Mouse (Mus musculus) lung, embryonic 16.5 days (tissue): ENCODE measurements around the gene Cfap45. TPM values are rescaled to one million over a fixed set of nuclear protein-coding genes. Genes with fewer than 3 reads are reported as not detected.

Experiments used
- ATAC-seq: fragments of 200-750 bp; cut with Nextera tagmentation; 2 replicates; pipeline ENCODE4 v1.8.0; 2017; ENCODE audit warnings: low read depth, mild to moderate bottlenecking, moderate library complexity
- H3K27ac ChIP-seq: fragments of 300-500 bp; sonication (generic); 2 replicates; pipeline ENCODE4 v1.5.1; 2014; ENCODE audit warnings: mild to moderate bottlenecking, control low read depth, low read length
- H3K27me3 ChIP-seq: fragments of 300-500 bp; sonication (generic); 2 replicates; pipeline ENCODE4 v1.6.1; 2014; ENCODE audit warnings: low read depth, low read length, mixed read lengths; ENCODE audit not compliant: control insufficient read depth, insufficient read depth
- H3K36me3 ChIP-seq: fragments of 300-500 bp; sonication (generic); 2 replicates; pipeline ENCODE4 v1.6.1; 2014; ENCODE audit warnings: low read length; ENCODE audit not compliant: control insufficient read depth, insufficient read depth
- H3K4me1 ChIP-seq: fragments of 300-500 bp; sonication (generic); replicated peaks from 2 replicates; pipeline ENCODE4 v1.6.1; 2014; ENCODE audit warnings: low read length, mixed read lengths; ENCODE audit not compliant: control insufficient read depth, insufficient read depth
- H3K4me2 ChIP-seq: fragments of 300-500 bp; sonication (generic); 2 replicates; pipeline ENCODE4 v1.6.1; 2014; ENCODE audit warnings: low read depth, low read length, control low read depth
- H3K4me3 ChIP-seq: fragments of 300-500 bp; sonication (generic); 2 replicates; pipeline ENCODE4 v1.5.1; 2014; ENCODE audit warnings: mild to moderate bottlenecking, low read length, control low read depth
- H3K9ac ChIP-seq: fragments of 300-500 bp; sonication (generic); 2 replicates; pipeline ENCODE4 v1.6.1; 2014; ENCODE audit warnings: low read length, control low read depth
- H3K9me3 ChIP-seq: fragments of 300-500 bp; sonication (generic); 2 replicates; pipeline ENCODE4 v1.6.1; 2016; ENCODE audit warnings: low read length; ENCODE audit not compliant: control insufficient read depth
- WGBS: fragments of 180-500 bp; shearing (Covaris S2); extraction: QIAGEN DNeasy Blood & Tissue Kit; methylation state at CpG from one replicate; pipeline ENCODE4 v1.1.7; 2014; 5-methylcytosine and 5-hydroxymethylcytosine counted together
- polyA plus RNA-seq: library from polyadenylated mRNA; unstranded; fragments of >200 nt; fragmentation: Nextera tagmentation; extraction: Ambion mirVana; gene quantifications from 2 replicates; pipeline ENCODE4 v1.2.1, GENCODE M21; 2015

Cfap45 gene
- polyA plus RNA-seq, 1 experiment from 2014 or later = 15.4 TPM

DNA sequence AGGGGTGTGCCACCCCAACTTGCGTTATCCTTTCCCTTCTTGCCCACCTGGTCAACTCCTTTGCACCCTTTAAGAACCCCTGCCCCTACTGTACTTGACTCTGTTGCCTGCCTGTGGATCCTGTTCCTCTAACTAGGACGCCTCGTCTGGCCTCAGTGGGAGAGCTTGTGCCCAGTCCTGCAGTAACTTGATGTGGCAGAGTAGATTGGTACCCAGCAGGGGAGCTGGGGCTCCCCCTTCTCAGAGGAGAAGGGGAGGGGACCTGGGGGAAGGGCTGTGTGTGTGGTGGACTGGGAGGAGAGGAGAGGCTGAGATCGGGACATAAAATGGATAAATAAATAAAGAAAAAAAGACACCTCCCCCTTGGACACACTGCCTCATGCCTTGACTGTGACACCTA, 64.4 kb downstream of the Cfap45 start:
- H3K27ac ChIP-seq = no peak overlapping the region
- no peak overlapping the region for H3K4me2 ChIP-seq
- no peak overlapping the region for H3K4me3 ChIP-seq
- 36% methylated on average over 4 of the region's 4 CpGs for WGBS
- no peak for ATAC-seq
- no peaks in the 10 kb centered on the region for H3K9me3 ChIP-seq
- no peaks in the 10 kb centered on the region for H3K36me3 ChIP-seq
- no peaks in the 10 kb centered on the region; the same call in 1 of the 2 replicates for H3K27me3 ChIP-seq
- H3K9ac ChIP-seq = no peak overlapping the region
- H3K4me1 ChIP-seq = no peaks in the 10 kb centered on the region

DNA sequence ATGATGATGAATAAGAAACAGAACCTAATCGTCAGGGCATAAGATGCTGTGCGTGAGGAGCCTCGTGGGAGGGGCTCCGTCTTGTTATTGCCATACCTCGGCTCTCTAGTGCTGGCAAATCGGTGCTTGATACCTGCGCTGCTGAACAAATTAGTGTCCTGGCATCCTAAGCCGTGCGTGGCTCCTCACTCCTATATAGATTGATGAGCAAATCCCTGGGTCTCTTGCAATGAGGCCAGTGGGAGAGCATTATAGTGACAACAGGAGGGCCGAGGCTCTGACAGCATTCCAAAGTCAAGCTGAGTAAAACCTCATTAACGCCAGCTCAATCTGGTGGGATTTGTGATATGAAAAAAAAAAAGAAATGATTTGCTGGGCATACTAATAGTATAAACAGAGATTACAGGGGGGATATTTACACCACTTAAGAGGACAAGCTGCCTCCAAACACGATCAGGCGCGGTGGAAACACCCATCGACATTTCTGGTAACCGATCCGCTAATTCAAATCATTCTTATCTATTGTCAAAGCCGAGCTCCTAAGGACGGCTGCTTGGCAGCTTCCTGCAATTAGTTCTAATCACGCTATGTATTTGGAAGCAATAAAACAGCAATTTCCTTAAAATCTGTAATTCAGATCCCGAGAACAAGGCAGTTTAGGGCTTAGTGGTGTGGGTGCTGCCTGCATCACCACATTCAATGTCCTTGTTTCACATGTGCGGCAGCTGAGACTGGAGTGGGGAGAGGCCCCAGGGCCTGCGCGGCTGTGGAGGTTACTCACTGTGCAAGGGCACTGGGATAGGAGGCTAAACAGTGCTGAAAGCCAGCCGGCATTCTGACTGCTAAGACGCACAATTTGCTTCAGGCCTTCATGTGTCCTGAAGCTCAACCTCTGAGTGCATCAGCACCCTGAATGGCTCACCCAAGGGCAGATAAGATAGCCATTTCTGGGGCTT, 65.3 kb downstream of the Cfap45 start:
- Histone ChIP-seq H3K27me3 (no peaks in the 10 kb centered on the region; the same call in 1 of the 2 replicates), H3K27ac (no peak overlapping the region), H3K36me3 (no peaks in the 10 kb centered on the region), H3K9me3 (no peaks in the 10 kb centered on the region), H3K4me1 (no peaks in the 10 kb centered on the region), H3K4me3 (no peak overlapping the region), H3K9ac (no peak overlapping the region), H3K4me2 (no peak overlapping the region)
- ATAC-seq = no peak
- 27% methylated on average over 26 of the region's 26 CpGs for WGBS

DNA sequence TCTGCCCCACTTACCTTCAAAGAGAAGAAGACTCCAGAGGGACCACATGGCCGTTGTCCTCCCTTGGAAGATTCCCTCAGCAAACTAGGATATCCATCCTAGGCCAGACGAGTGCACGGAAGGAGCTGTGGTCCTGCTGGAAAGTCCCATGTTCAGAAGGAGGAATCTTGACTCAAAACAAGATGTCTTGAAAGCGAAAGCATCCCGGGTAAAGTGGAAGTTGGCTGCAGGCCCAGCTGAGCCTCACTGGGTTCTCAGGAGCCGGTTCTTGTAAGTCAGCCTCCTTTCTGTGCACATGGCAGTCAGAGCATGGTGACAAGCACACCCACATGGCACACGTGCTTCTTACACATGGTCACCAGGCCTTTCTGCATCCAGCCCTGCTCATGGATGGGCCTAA, 69.8 kb downstream of the Cfap45 start, which contains the start of gene Slamf8:
Gene Slamf8 (minus strand): TSS at position 184 of the 400 bp plus-strand sequence.
- Histone ChIP-seq H3K4me3 (no peak within 1 kb of the TSS), H3K9ac (no peak within 1 kb of the TSS), H3K27me3 (no peaks in the 10 kb centered on the region), H3K36me3 (no peaks in the 10 kb centered on the region), H3K27ac (no peak within 1 kb of the TSS), H3K9me3 (no peaks in the 10 kb centered on the region), H3K4me1 (no peaks in the 10 kb centered on the region), H3K4me2 (no peak within 1 kb of the TSS)
- no peak for ATAC-seq
- WGBS = 58% methylated on average over 7 of the region's 7 CpGs

DNA sequence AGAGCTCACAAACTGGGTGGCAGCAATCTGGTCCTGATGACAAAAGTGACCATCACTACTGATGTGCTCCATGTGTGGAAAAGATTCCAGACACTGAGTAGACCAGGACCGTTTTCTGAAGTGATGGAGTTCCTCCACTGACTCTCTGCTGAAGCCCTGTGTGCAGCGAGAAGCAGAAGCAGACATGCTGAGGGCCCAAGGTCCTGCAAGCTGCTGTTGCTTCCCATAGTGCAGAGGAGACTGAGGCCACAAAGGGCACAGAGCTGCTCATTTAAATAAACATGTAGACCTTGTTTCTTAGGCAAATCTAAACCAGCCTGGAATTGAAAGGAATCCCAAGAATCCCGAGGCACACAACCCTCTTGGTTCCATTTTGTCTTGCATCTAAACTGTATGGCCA, 72.7 kb downstream of the Cfap45 start:
- WGBS = 57% methylated on average over 3 of the region's 3 CpGs
- no peak overlapping the region for H3K4me2 ChIP-seq

DNA sequence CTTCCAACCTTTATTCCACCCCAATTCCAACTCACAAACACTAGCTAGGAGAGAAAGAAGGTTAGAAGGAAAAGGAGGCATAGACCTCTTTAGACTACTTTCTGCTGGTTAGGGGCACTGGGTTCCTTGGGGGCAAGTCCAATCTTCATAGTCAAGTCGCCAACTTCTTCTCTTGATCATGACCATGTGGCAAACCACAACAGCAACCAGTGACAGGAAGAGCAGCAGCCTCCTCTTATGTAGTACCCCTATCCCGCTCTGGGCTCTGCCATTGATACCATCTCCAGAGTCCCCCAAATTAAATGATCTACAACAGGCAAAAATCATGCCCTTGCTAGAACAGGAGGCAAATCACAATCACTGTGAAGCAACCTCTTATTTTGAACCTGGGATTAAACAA, 73.4 kb downstream of the Cfap45 start:
- WGBS = 80% methylated on average over 2 of the region's 2 CpGs
- H3K27ac ChIP-seq = no peak overlapping the region
- no peak for ATAC-seq
- no peak overlapping the region for H3K4me3 ChIP-seq
- no peaks in the 10 kb centered on the region for H3K36me3 ChIP-seq
- no peak overlapping the region for H3K4me2 ChIP-seq
- no peaks in the 10 kb centered on the region for H3K27me3 ChIP-seq
- H3K9ac ChIP-seq = no peak overlapping the region
- no peaks in the 10 kb centered on the region for H3K9me3 ChIP-seq
- no peaks in the 10 kb centered on the region for H3K4me1 ChIP-seq

More for the DNA sequence above, 72.7 kb downstream of the Cfap45 start:
- H3K4me3 ChIP-seq = no peak overlapping the region
- no peaks in the 10 kb centered on the region for H3K4me1 ChIP-seq
- no peaks in the 10 kb centered on the region for H3K9me3 ChIP-seq
- ATAC-seq = no peak
- no peak overlapping the region for H3K9ac ChIP-seq
- no peak overlapping the region for H3K27ac ChIP-seq
- no peaks in the 10 kb centered on the region for H3K27me3 ChIP-seq
- H3K36me3 ChIP-seq = no peaks in the 10 kb centered on the region

DNA sequence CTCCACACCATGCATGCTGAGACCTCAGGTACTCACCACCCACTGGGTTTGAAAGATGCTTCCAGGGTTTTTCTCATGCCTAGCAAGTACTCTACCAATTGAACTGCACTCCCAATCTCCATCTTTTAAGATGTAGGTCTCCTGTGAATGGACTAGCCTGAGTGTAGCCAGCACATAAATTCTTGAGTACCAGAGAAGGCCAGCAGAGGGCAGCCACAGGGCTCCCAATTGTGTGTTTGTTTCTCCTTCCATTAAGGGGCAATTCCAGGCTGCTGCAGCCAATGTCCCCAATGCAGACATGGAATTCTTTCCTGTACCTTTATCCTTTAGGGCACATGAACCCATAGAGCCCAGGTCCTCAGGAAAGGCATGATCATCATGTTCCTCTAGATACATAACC, 73.9 kb downstream of the Cfap45 start:
- Histone ChIP-seq H3K36me3 (no peaks in the 10 kb centered on the region), H3K27ac (no peak overlapping the region), H3K9ac (no peak overlapping the region), H3K4me2 (no peak overlapping the region), H3K4me1 (no peaks in the 10 kb centered on the region), H3K9me3 (no peaks in the 10 kb centered on the region), H3K4me3 (no peak overlapping the region), H3K27me3 (no peaks in the 10 kb centered on the region)
- ATAC-seq = no peak

Other genes starting within 250 kb of the Cfap45 start
- 6.2 and 6.7 TPM in 2 replicates for gene Atp1a2, start 222.7 kb upstream of the Cfap45 start, polyA plus RNA-seq
- gene Kcnj9, start 191.5 kb upstream of the Cfap45 start, polyA plus RNA-seq = not detected in 2 replicates
- 0.15 and 0.20 TPM in 2 replicates for gene Kcnj10, start 179.6 kb upstream of the Cfap45 start, polyA plus RNA-seq
- 5.0 and 6.2 TPM in 2 replicates for gene Pigm, start 144.3 kb upstream of the Cfap45 start, polyA plus RNA-seq
- gene Slamf9, start 45.4 kb upstream of the Cfap45 start, polyA plus RNA-seq = 0.57 and 0.64 TPM in 2 replicates
- 17.4 and 20.4 TPM in 2 replicates for gene Igsf9, start 39.0 kb upstream of the Cfap45 start, polyA plus RNA-seq
- gene Tagln2, start 20.8 kb upstream of the Cfap45 start, polyA plus RNA-seq = 662 and 695 TPM in 2 replicates
- 0.11 and 0.34 TPM in 2 replicates for gene Vsig8, start 35.1 kb downstream of the Cfap45 start, polyA plus RNA-seq
- gene Slamf8, start 69.8 kb downstream of the Cfap45 start, polyA plus RNA-seq = 0.21 TPM in 1 of 2 replicates, not detected in the other
- not detected in 2 replicates for gene Fcrl6, start 81.8 kb downstream of the Cfap45 start, polyA plus RNA-seq
- 13.5 and 13.7 TPM in 2 replicates for gene Dusp23, start 112.2 kb downstream of the Cfap45 start, polyA plus RNA-seq
- gene Crp, start 177.3 kb downstream of the Cfap45 start, polyA plus RNA-seq = 0.14 and 1.0 TPM in 2 replicates